Mouse (Mus musculus) myocyte (in vitro differentiated cells): ENCODE results near the gene Samd3.

ENCODE experiments used
- E2F4 ChIP-seq: IDR thresholded peaks from one replicate; pipeline ENCODE4 v1.6.1; 2011; ENCODE audit warnings: mild to moderate bottlenecking, control low read depth, moderate library complexity; ENCODE audit not compliant: insufficient read depth
- MAX ChIP-seq: IDR thresholded peaks from one replicate; pipeline ENCODE4 v1.6.1; 2011; ENCODE audit warnings: low read depth, mild to moderate bottlenecking, control low read depth
- POLR2A ChIP-seq: IDR thresholded peaks from one replicate; pipeline ENCODE4 v1.6.1; 2011; ENCODE audit warnings: low read depth, mild to moderate bottlenecking, control low read depth, moderate library complexity; ENCODE audit not compliant: insufficient read length
- POLR2AphosphoS2 ChIP-seq: IDR thresholded peaks from one replicate; pipeline ENCODE4 v1.6.1; 2011; ENCODE audit warnings: low read depth, control low read depth; ENCODE audit not compliant: insufficient read length
- REST ChIP-seq: IDR thresholded peaks from one replicate; pipeline ENCODE4 v1.6.1; 2011; ENCODE audit warnings: mild to moderate bottlenecking, control low read depth, moderate library complexity; ENCODE audit not compliant: insufficient read depth, insufficient read length
- TCF12 ChIP-seq: IDR thresholded peaks from one replicate; pipeline ENCODE4 v1.6.1; 2011; ENCODE audit warnings: mild to moderate bottlenecking, control low read depth; ENCODE audit not compliant: poor library complexity, insufficient read depth, severe bottlenecking
- USF1 ChIP-seq: IDR thresholded peaks from one replicate; pipeline ENCODE4 v1.6.1; 2011; ENCODE audit warnings: low read depth, mild to moderate bottlenecking, control low read depth, moderate library complexity

GRCm38 (mm10) chr10:26226241-26226640 is 3.3 kb upstream of the Samd3 start:
- no peak for TF ChIP-seq MAX
- TF ChIP-seq TCF12: no peak
- TF ChIP-seq USF1: no peak
- no peak for TF ChIP-seq POLR2AphosphoS2
- no peak for TF ChIP-seq POLR2A
- no peak for TF ChIP-seq REST
- TF ChIP-seq E2F4: no peak
